Mouse (Mus musculus) neural tube, embryonic 15.5 days (tissue): ENCODE results near the gene Rapgef4. TPM values are rescaled to one million over a fixed set of nuclear protein-coding genes. Genes with fewer than 3 reads are reported as not detected.

Experiments
- ATAC-seq: fragments of 200-750 bp; cut with Nextera tagmentation; 2 replicates; pipeline ENCODE4 v1.8.0; 2017; ENCODE audit warnings: mild to moderate bottlenecking, moderate TSS enrichment, moderate library complexity; ENCODE audit not compliant: low FRiP score
- H3K27ac ChIP-seq: fragments of 300-500 bp; sonication (generic); replicated peaks from 2 replicates; pipeline ENCODE4 v1.5.1; 2015; ENCODE audit warnings: mild to moderate bottlenecking, inconsistent platforms
- H3K27me3 ChIP-seq: fragments of 300-500 bp; sonication (generic); replicated peaks from 2 replicates; pipeline ENCODE4 v1.6.1; 2015; ENCODE audit warnings: inconsistent platforms
- H3K36me3 ChIP-seq: fragments of 300-500 bp; sonication (generic); 2 replicates; pipeline ENCODE4 v1.6.1; 2015; ENCODE audit warnings: inconsistent platforms
- H3K4me1 ChIP-seq: fragments of 300-500 bp; sonication (generic); 2 replicates; pipeline ENCODE4 v1.6.1; 2015; ENCODE audit warnings: inconsistent platforms
- H3K4me2 ChIP-seq: fragments of 300-500 bp; sonication (generic); 2 replicates; pipeline ENCODE4 v1.6.1; 2015; ENCODE audit warnings: inconsistent platforms, mild to moderate bottlenecking, moderate library complexity
- H3K4me3 ChIP-seq: fragments of 300-500 bp; sonication (generic); replicated peaks from 2 replicates; pipeline ENCODE4 v1.5.1; 2015; ENCODE audit warnings: mild to moderate bottlenecking, inconsistent platforms
- H3K9ac ChIP-seq: fragments of 300-500 bp; sonication (generic); replicated peaks from 2 replicates; pipeline ENCODE4 v1.6.1; 2015; ENCODE audit warnings: mild to moderate bottlenecking, inconsistent platforms
- H3K9me3 ChIP-seq: fragments of 300-500 bp; sonication (generic); replicated peaks from 2 replicates; pipeline ENCODE4 v1.6.1; 2016; ENCODE audit warnings: inconsistent platforms
- WGBS: fragments of 180-500 bp; shearing (Covaris S2); methylation state at CpG from one replicate; pipeline ENCODE4 v1.1.7; 2015; ENCODE audit warnings: mixed read lengths; 5-methylcytosine and 5-hydroxymethylcytosine counted together
- polyA plus RNA-seq: library from polyadenylated mRNA; unstranded; fragments of >200 nt; fragmentation: Nextera tagmentation; extraction: Ambion mirVana; gene quantifications from 2 replicates; pipeline ENCODE4 v1.2.1, GENCODE M21; 2015

Rapgef4 gene
- polyA plus RNA-seq, 1 experiment from 2014 or later: 45.3 TPM

GRCm38 (mm10) chr2:72269651-72270341 lies 288.8 kb downstream of the Rapgef4 start:
- Histone ChIP-seq H3K9me3 (no peaks in the 10 kb centered on the region), H3K9ac (no peak overlapping the region), H3K36me3 (no peaks in the 10 kb centered on the region), H3K27me3 (no peaks in the 10 kb centered on the region), H3K4me3 (no peak overlapping the region), H3K4me2 (no peak overlapping the region), H3K27ac (no peak overlapping the region), H3K4me1 (no peaks in the 10 kb centered on the region)
- 79% methylated on average over 4 of the region's 4 CpGs for WGBS
- ATAC-seq: no peak

GRCm38 (mm10) chr2:72278247-72278873 lies 297.3 kb downstream of the Rapgef4 start:
- Histone ChIP-seq H3K9me3 (no peaks in the 10 kb centered on the region), H3K4me3 (no peak overlapping the region), H3K27me3 (no peaks in the 10 kb centered on the region), H3K27ac (no peak overlapping the region), H3K4me1 (no peaks in the 10 kb centered on the region), H3K4me2 (no peak overlapping the region), H3K36me3 (no peaks in the 10 kb centered on the region), H3K9ac (no peak overlapping the region)
- WGBS: 72% methylated on average over 4 of the region's 4 CpGs
- no peak for ATAC-seq

- H3K27ac ChIP-seq: no peak overlapping the region
- no peak for ATAC-seq
- H3K4me1 ChIP-seq: peaks cover 4% of the 10 kb centered on the region; the same call in 1 of the 2 replicates
- 90% methylated on average over 5 of the region's 5 CpGs for WGBS
- H3K36me3 ChIP-seq: no peaks in the 10 kb centered on the region
- no peaks in the 10 kb centered on the region; the same call in 1 of the 2 replicates for H3K27me3 ChIP-seq
- H3K9ac ChIP-seq: no peak overlapping the region
- no peak overlapping the region for H3K4me3 ChIP-seq
- H3K9me3 ChIP-seq: no peaks in the 10 kb centered on the region
- H3K4me2 ChIP-seq: no peak overlapping the region
Measured at GRCm38 (mm10) chr2:72280524-72280923, 299.5 kb downstream of the Rapgef4 start.

- Histone ChIP-seq H3K9me3 (no peaks in the 10 kb centered on the region), H3K4me2 (no peak overlapping the region), H3K27me3 (no peaks in the 10 kb centered on the region; the same call in 1 of the 2 replicates), H3K27ac (no peak overlapping the region), H3K4me3 (no peak overlapping the region), H3K36me3 (no peaks in the 10 kb centered on the region), H3K4me1 (peaks cover 11% of the 10 kb centered on the region; the same call in 1 of the 2 replicates), H3K9ac (no peak overlapping the region)
- no peak for ATAC-seq
- WGBS: 91% methylated on average over 14 of the region's 14 CpGs
Measured at GRCm38 (mm10) chr2:72281971-72282370, 300.9 kb downstream of the Rapgef4 start.

GRCm38 (mm10) chr2:72282733-72283132 lies 301.7 kb downstream of the Rapgef4 start:
- H3K36me3 ChIP-seq: no peaks in the 10 kb centered on the region
- H3K4me2 ChIP-seq: no peak overlapping the region
- peaks cover 11% of the 10 kb centered on the region; the same call in 1 of the 2 replicates for H3K4me1 ChIP-seq
- no peaks in the 10 kb centered on the region; the same call in 1 of the 2 replicates for H3K27me3 ChIP-seq
- WGBS: 88% methylated on average over 4 of the region's 4 CpGs
- no peak for ATAC-seq
- H3K9me3 ChIP-seq: no peaks in the 10 kb centered on the region
- H3K27ac ChIP-seq: no peak overlapping the region
- no peak overlapping the region for H3K9ac ChIP-seq
- no peak overlapping the region for H3K4me3 ChIP-seq

GRCm38 (mm10) chr2:72284689-72285088 lies 303.6 kb downstream of the Rapgef4 start:
- H3K36me3 ChIP-seq: no peaks in the 10 kb centered on the region
- WGBS: 81% methylated on average over 7 of the region's 7 CpGs
- no peak overlapping the region for H3K4me2 ChIP-seq
- no peak overlapping the region for H3K4me3 ChIP-seq
- no peak for ATAC-seq
- H3K4me1 ChIP-seq: peaks cover 11% of the 10 kb centered on the region; the same call in 1 of the 2 replicates
- H3K9me3 ChIP-seq: no peaks in the 10 kb centered on the region
- H3K27ac ChIP-seq: no peak overlapping the region
- H3K9ac ChIP-seq: no peak overlapping the region
- peaks cover 3% of the 10 kb centered on the region; the same call in 1 of the 2 replicates for H3K27me3 ChIP-seq

GRCm38 (mm10) chr2:72285256-72285887 lies 304.3 kb downstream of the Rapgef4 start, which contains the start of gene Map3k20:
Gene Map3k20 (plus strand): TSS chr2:72285637.
- peak within 1 kb of the TSS; percentile 70 for H3K4me3 ChIP-seq
- peak within 1 kb of the TSS; percentile 58 for H3K9ac ChIP-seq
- peaks cover 3% of the 10 kb centered on the region; the same call in 1 of the 2 replicates for H3K27me3 ChIP-seq
- H3K9me3 ChIP-seq: no peaks in the 10 kb centered on the region
- peak; percentile 83 for ATAC-seq
- H3K36me3 ChIP-seq: no peaks in the 10 kb centered on the region
- no peak within 1 kb of the TSS for H3K27ac ChIP-seq
- H3K4me1 ChIP-seq: peaks cover 11% of the 10 kb centered on the region; the same call in 1 of the 2 replicates
- H3K4me2 ChIP-seq: peak within 1 kb of the TSS; percentile 82
- WGBS: 2% methylated on average over 44 of the region's 50 CpGs

- Histone ChIP-seq H3K27me3 (peaks cover 3% of the 10 kb centered on the region; the same call in 1 of the 2 replicates), H3K9me3 (no peaks in the 10 kb centered on the region), H3K36me3 (no peaks in the 10 kb centered on the region), H3K27ac (no peak overlapping the region), H3K9ac (peak overlapping the region; percentile 58), H3K4me2 (peak overlapping the region; percentile 82), H3K4me3 (peak overlapping the region; percentile 70), H3K4me1 (peaks cover 11% of the 10 kb centered on the region; the same call in 1 of the 2 replicates)
- peak; percentile 59 for ATAC-seq
- 1% methylated on average over 53 of the region's 60 CpGs for WGBS
Measured at GRCm38 (mm10) chr2:72285888-72286661, 305.0 kb downstream of the Rapgef4 start.

- Histone ChIP-seq H3K27ac (no peak overlapping the region), H3K36me3 (no peaks in the 10 kb centered on the region), H3K4me3 (no peak overlapping the region), H3K4me1 (peaks cover 11% of the 10 kb centered on the region; the same call in 1 of the 2 replicates), H3K27me3 (peaks cover 3% of the 10 kb centered on the region; the same call in 1 of the 2 replicates), H3K4me2 (no peak overlapping the region), H3K9me3 (no peaks in the 10 kb centered on the region), H3K9ac (no peak overlapping the region)
- no peak for ATAC-seq
- WGBS: 70% methylated on average over 4 of the region's 4 CpGs
Measured at GRCm38 (mm10) chr2:72287142-72287541, 306.1 kb downstream of the Rapgef4 start.

- Histone ChIP-seq H3K9me3 (no peaks in the 10 kb centered on the region), H3K4me3 (no peak overlapping the region), H3K27me3 (0 out of 2 replicates have a peak, but pooled peaks cover 3% of the 10 kb centered on the region), H3K36me3 (no peaks in the 10 kb centered on the region), H3K27ac (no peak overlapping the region), H3K4me2 (no peak overlapping the region), H3K9ac (no peak overlapping the region), H3K4me1 (peaks cover 11% of the 10 kb centered on the region; the same call in 1 of the 2 replicates)
- ATAC-seq: no peak
- WGBS: 87% methylated on average over 11 of the region's 11 CpGs
Measured at GRCm38 (mm10) chr2:72288932-72289534, 308.0 kb downstream of the Rapgef4 start.
